Mouse (Mus musculus): ENCODE data around the gene Cd55b.

DNA sequence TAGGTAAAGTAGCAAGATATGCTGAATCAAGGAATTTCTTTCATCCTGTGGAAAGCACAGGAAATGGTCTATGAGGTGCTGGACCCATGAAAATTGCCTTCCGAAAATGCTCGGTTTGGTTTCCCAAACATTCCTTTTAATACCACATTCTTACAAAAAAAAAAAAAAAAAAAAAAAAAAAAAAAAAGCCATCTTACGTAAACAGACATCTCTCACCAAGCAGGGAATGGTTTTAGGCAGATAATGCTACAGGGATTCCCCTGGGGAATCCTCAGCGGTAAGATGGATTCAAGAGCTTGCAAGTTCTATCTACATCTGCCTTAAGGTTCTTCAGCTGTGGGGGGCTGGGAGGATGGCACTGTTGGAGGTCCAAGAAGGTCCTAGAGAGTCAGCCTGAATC, 47.3 kb upstream of the Cd55b start:
- TF ChIP-seq POLR2A (IDR thresholded peaks at IDR 0.05; ENCODE audit: control insufficient read depth, extremely low read depth, insufficient read depth, low read length, poor library complexity) (no peak), CTCF (IDR thresholded peaks at IDR 0.05; ENCODE audit: borderline replicate concordance, control insufficient read depth, extremely low read depth, insufficient read depth, low read length, poor library complexity) (no peak)

Data from thymus, adult 2 months (tissue).